Mouse (Mus musculus) heart, embryonic 16.5 days (tissue): ENCODE data around the gene Lrp6. TPM values are rescaled to one million over a fixed set of nuclear protein-coding genes. Genes with fewer than 3 reads are reported as not detected.

Experiments used
- ATAC-seq: fragments of 200-750 bp; cut with Nextera tagmentation; replicated peaks from 2 replicates; pipeline ENCODE4 v1.8.0; 2017; ENCODE audit warnings: moderate number of reproducible peaks; ENCODE audit not compliant: insufficient read depth, low FRiP score; ENCODE audit errors: extremely low read depth
- H3K27ac ChIP-seq: fragments of 300-500 bp; sonication (generic); 2 replicates; pipeline ENCODE4 v1.5.1; 2014; ENCODE audit warnings: mild to moderate bottlenecking, low read length, control low read depth, moderate library complexity
- H3K27me3 ChIP-seq: fragments of 300-500 bp; sonication (generic); 2 replicates; pipeline ENCODE4 v1.6.1; 2014; ENCODE audit warnings: low read length, mixed read lengths; ENCODE audit not compliant: control insufficient read depth, insufficient read depth
- H3K36me3 ChIP-seq: fragments of 300-500 bp; sonication (generic); 2 replicates; pipeline ENCODE4 v1.6.1; 2014; ENCODE audit not compliant: control insufficient read depth, insufficient read depth
- H3K4me1 ChIP-seq: fragments of 300-500 bp; sonication (generic); 2 replicates; pipeline ENCODE4 v1.6.1; 2014; ENCODE audit warnings: low read length, mixed read lengths; ENCODE audit not compliant: control insufficient read depth, insufficient read depth
- H3K4me2 ChIP-seq: fragments of 300-500 bp; sonication (generic); 2 replicates; pipeline ENCODE4 v1.6.1; 2014; ENCODE audit warnings: low read depth, mild to moderate bottlenecking, control low read depth, low read length
- H3K4me3 ChIP-seq: fragments of 300-500 bp; sonication (generic); 2 replicates; pipeline ENCODE4 v1.5.1; 2014; ENCODE audit warnings: mild to moderate bottlenecking, control low read depth, low read length
- H3K9ac ChIP-seq: fragments of 300-500 bp; sonication (generic); 2 replicates; pipeline ENCODE4 v1.6.1; 2014; ENCODE audit warnings: low read length, control low read depth
- H3K9me3 ChIP-seq: fragments of 300-500 bp; sonication (generic); replicated peaks from 2 replicates; pipeline ENCODE4 v1.6.1; 2016; ENCODE audit warnings: low read length; ENCODE audit not compliant: control insufficient read depth
- WGBS: fragments of 180-500 bp; shearing (Covaris S2); extraction: QIAGEN DNeasy Blood & Tissue Kit; methylation state at CpG from one replicate; pipeline ENCODE4 v1.1.7; 2014; 5-methylcytosine and 5-hydroxymethylcytosine counted together
- polyA plus RNA-seq: library from polyadenylated mRNA; unstranded; fragments of >200 nt; fragmentation: Nextera tagmentation; extraction: Ambion mirVana; gene quantifications from 2 replicates; pipeline ENCODE4 v1.2.1, GENCODE M21; 2015

Lrp6 gene
- polyA plus RNA-seq, 1 experiment from 2014 or later = 21.1 TPM

- no peak overlapping the region for H3K4me2 ChIP-seq
- no peak for ATAC-seq
- 71% methylated on average over 8 of the region's 8 CpGs for WGBS
- no peak overlapping the region for H3K4me3 ChIP-seq
- H3K27me3 ChIP-seq = no peaks in the 10 kb centered on the region
- H3K9me3 ChIP-seq = no peaks in the 10 kb centered on the region
- H3K9ac ChIP-seq = no peak overlapping the region
- no peaks in the 10 kb centered on the region for H3K36me3 ChIP-seq
- peaks cover 23% of the 10 kb centered on the region for H3K4me1 ChIP-seq
- H3K27ac ChIP-seq = no peak overlapping the region
Measured at GRCm38 (mm10) chr6:134558546-134559129, 8.1 kb downstream of the Lrp6 start.

GRCm38 (mm10) chr6:134557043-134557442 lies 9.7 kb downstream of the Lrp6 start:
- H3K9me3 ChIP-seq = no peaks in the 10 kb centered on the region
- ATAC-seq = no peak
- H3K9ac ChIP-seq = no peak overlapping the region
- peaks cover 23% of the 10 kb centered on the region for H3K4me1 ChIP-seq
- no peaks in the 10 kb centered on the region for H3K36me3 ChIP-seq
- WGBS = 93% methylated on average over 1 of the region's 1 CpGs
- H3K27me3 ChIP-seq = no peaks in the 10 kb centered on the region
- no peak overlapping the region for H3K27ac ChIP-seq
- no peak overlapping the region for H3K4me2 ChIP-seq
- H3K4me3 ChIP-seq = no peak overlapping the region

DNA sequence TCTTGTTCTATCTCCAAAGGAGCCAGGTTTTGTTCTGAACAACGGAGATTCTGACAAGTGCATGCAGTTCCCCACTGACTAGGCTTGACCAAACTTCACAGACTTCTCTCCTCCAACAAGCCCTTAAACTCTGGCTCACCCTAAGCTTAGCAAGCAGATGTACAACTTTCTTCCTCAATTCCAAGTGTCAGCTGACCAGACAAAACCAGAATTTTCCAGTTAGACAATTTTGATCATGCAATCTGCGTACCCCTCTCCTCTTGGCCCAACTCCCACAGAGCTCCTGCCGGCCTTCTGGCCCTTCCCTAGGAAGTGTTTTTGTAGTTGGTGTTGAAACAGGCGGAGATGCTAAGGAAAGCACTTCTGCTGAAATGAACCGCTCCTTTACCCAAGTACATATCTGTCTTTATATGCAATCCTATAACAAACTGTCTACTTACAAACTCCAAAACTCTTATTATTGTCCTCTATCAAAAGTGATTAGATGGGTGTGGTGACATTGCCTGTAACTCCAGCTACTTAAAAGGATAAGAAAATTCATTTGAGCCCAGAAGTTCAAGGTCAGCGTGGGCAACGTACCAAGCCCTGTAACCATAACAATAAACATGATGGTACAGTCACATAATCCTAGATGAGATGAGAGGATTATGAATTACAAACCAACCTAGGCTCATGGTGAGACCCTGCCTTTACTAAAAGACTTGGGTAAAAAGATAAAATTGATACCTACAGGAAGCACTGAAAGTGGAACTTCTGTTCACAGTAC lies 10.4 kb downstream of the Lrp6 start:
- no peaks in the 10 kb centered on the region for H3K36me3 ChIP-seq
- no peaks in the 10 kb centered on the region for H3K9me3 ChIP-seq
- no peak overlapping the region for H3K27ac ChIP-seq
- no peak overlapping the region for H3K4me2 ChIP-seq
- 58% methylated on average over 7 of the region's 7 CpGs for WGBS
- ATAC-seq = no peak
- peaks cover 23% of the 10 kb centered on the region for H3K4me1 ChIP-seq
- H3K9ac ChIP-seq = no peak overlapping the region
- H3K4me3 ChIP-seq = no peak overlapping the region
- no peaks in the 10 kb centered on the region for H3K27me3 ChIP-seq

DNA sequence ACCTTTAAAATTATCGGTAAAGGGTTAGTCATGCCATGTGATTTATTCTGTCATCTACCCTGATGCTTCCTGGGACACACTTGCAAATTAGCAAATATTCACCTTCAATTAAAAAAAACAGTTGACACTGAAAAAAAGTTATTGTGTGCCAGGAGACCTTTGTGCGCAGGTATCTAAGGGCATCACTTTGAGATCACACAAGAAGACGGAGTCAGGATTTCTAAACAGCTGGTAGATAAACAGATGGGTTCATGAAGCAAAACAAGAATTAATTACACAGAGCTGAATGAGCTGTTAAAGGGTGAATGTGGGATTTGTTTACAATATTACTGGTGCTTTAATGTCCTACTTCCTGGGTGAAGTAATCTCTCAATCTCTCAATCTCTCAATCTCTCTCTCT lies 11.6 kb downstream of the Lrp6 start:
- no peak overlapping the region for H3K9ac ChIP-seq
- peaks cover 25% of the 10 kb centered on the region for H3K4me1 ChIP-seq
- H3K36me3 ChIP-seq = no peaks in the 10 kb centered on the region
- no peak overlapping the region for H3K27ac ChIP-seq
- 87% methylated on average over 3 of the region's 3 CpGs for WGBS
- no peaks in the 10 kb centered on the region for H3K9me3 ChIP-seq
- no peak overlapping the region for H3K4me2 ChIP-seq
- no peak overlapping the region for H3K4me3 ChIP-seq
- no peaks in the 10 kb centered on the region for H3K27me3 ChIP-seq
- ATAC-seq = no peak

DNA sequence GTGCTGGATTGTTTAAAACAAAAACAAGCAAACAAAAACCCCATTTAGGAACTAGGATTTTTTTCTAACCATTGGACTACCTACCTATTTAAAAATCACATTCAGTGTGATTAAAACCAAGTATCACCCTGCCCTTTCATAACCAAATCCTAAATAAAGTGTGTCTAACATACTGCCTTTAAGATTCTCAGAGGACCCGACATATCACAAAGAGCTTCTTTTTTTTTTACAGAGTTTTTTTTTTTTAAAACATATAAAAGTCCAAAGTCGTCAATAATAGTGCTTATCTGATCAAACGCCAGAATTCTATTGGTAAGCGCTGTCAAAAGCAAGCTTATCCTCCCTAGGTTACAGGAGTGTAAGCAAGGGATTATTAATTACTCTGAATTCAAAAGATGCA lies 12.5 kb downstream of the Lrp6 start:
- H3K27ac ChIP-seq = no peak overlapping the region
- ATAC-seq = no peak
- no peaks in the 10 kb centered on the region for H3K36me3 ChIP-seq
- H3K9me3 ChIP-seq = no peaks in the 10 kb centered on the region
- H3K4me2 ChIP-seq = no peak overlapping the region
- H3K9ac ChIP-seq = no peak overlapping the region
- no peaks in the 10 kb centered on the region for H3K27me3 ChIP-seq
- no peak overlapping the region for H3K4me3 ChIP-seq
- peaks cover 25% of the 10 kb centered on the region for H3K4me1 ChIP-seq
- 66% methylated on average over 4 of the region's 4 CpGs for WGBS

- ATAC-seq = no peak
- Histone ChIP-seq H3K9me3 (no peaks in the 10 kb centered on the region), H3K9ac (no peak overlapping the region), H3K36me3 (no peaks in the 10 kb centered on the region), H3K4me3 (no peak overlapping the region), H3K4me1 (peaks cover 7% of the 10 kb centered on the region), H3K4me2 (no peak overlapping the region), H3K27ac (no peak overlapping the region), H3K27me3 (no peaks in the 10 kb centered on the region)
- WGBS = 25% methylated on average over 1 of the region's 1 CpGs
Measured at GRCm38 (mm10) chr6:134551007-134551406, 15.8 kb downstream of the Lrp6 start.

GRCm38 (mm10) chr6:134550396-134550795 lies 16.4 kb downstream of the Lrp6 start:
- peaks cover 7% of the 10 kb centered on the region for H3K4me1 ChIP-seq
- no peaks in the 10 kb centered on the region for H3K36me3 ChIP-seq
- H3K9me3 ChIP-seq = no peaks in the 10 kb centered on the region
- no peak overlapping the region for H3K4me2 ChIP-seq
- H3K9ac ChIP-seq = no peak overlapping the region
- H3K4me3 ChIP-seq = no peak overlapping the region
- no peak for ATAC-seq
- 81% methylated on average over 1 of the region's 1 CpGs for WGBS
- H3K27me3 ChIP-seq = no peaks in the 10 kb centered on the region
- no peak overlapping the region for H3K27ac ChIP-seq

DNA sequence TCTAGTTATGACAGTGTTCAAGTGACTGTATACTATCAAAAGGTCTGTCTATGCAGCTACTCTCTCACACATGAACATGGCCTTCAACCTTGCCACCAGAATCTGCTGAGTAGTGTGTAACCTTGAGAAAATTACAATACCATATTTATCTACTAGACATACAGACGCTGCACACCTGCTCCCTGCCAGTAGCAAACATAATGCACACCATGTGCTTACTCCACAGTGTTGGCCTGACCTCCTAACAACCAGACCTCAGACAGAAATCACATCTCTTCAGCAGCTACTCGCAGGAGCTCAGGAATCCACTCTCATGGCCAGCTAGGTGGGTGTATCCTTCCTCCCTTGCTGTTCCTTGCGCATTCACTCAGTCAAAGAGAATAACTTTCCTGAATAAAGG lies 21.9 kb downstream of the Lrp6 start:
- WGBS = 56% methylated on average over 3 of the region's 3 CpGs
- H3K27ac ChIP-seq = no peak overlapping the region
- H3K36me3 ChIP-seq = peaks cover 8% of the 10 kb centered on the region
- H3K9me3 ChIP-seq = no peaks in the 10 kb centered on the region
- H3K9ac ChIP-seq = no peak overlapping the region
- H3K4me1 ChIP-seq = peaks cover 16% of the 10 kb centered on the region
- H3K4me2 ChIP-seq = no peak overlapping the region
- H3K4me3 ChIP-seq = no peak overlapping the region
- H3K27me3 ChIP-seq = no peaks in the 10 kb centered on the region
- no peak for ATAC-seq

DNA sequence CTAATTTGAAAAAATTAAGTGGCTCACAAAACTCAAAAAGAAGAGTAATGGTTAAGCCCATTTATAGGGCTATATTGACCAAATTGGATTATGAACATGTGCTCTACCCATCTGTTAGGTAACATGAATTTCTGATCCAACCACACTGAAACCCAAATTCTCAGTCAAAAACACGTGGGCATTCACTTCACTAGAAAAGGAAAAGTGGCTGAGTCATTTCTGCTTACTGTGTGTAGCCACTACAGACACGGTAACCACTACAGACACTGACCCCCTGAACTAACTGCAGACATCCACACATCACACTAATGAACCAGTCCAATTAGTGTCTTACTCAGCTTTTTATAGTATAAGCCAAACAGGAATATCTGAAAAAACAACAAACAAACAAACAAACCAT lies 22.7 kb downstream of the Lrp6 start:
- no peaks in the 10 kb centered on the region for H3K9me3 ChIP-seq
- no peak overlapping the region for H3K9ac ChIP-seq
- 42% methylated on average over 2 of the region's 2 CpGs for WGBS
- no peak overlapping the region for H3K4me3 ChIP-seq
- no peak overlapping the region for H3K27ac ChIP-seq
- H3K27me3 ChIP-seq = no peaks in the 10 kb centered on the region
- H3K4me1 ChIP-seq = peaks cover 16% of the 10 kb centered on the region
- H3K4me2 ChIP-seq = no peak overlapping the region
- ATAC-seq = no peak
- H3K36me3 ChIP-seq = peaks cover 8% of the 10 kb centered on the region
